23 mouse cellular contexts compared by ENCODE assay signal in the genomic region with DNA sequence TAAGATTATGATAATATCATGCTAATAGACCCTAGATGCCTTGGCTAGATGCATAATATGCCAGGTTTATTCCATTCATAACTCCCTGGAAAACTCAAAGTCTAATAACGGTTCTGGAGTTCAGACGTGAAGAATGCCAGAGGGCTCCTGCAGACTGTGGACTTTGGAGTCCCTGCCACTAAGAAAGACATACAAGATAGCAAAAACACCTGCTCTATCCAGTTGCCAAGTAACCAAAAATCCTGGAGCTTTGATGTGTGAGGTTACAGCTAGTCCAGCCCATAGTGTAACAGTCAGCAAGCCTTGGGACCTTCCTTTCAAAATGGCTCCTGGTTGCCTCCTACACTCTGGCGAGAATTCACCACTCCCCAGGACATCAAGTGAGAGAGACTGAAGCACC. TPM values are rescaled to one million over a fixed set of nuclear protein-coding genes. Genes with fewer than 3 reads are reported as not detected.
DNase-seq lines count a peak whose midpoint lies in the region; ATAC-seq and TF ChIP-seq lines count a peak whose summit lies in the region.
"Had no signal": no experiment of that assay in that cellular context is flagged by ENCODE, and none has a peak within 500 bp of the region (broad histone marks: within the 10 kb centered on the region; RNA-seq: fewer than 3 reads in every experiment).

No protein-coding gene starts in this region.

- no peak overlapping the region for H3K4me2 ChIP-seq in intestine, embryonic 15.5 days (replicated peaks)
- H3K4me2 ChIP-seq in intestine, postnatal 0 days (replicated peaks; ENCODE audit: low read depth) = no peak overlapping the region
- H3K4me2 ChIP-seq: embryonic facial prominence, embryonic 12.5 days; forebrain, embryonic 12.5 days had no signal

- peak; percentile 58 for ATAC-seq in intestine, embryonic 15.5 days
- peak; percentile 89 for ATAC-seq in intestine, postnatal 0 days
- ATAC-seq: activated CD4-positive, CD25-positive, alpha-beta regulatory T cell, adult 4 months; forebrain, embryonic 14.5 days; forebrain, embryonic 16.5 days had no signal

- TF ChIP-seq CTCF in embryonic fibroblast, embryonic 13.5 days (IDR thresholded peaks at IDR 0.05; ENCODE audit: borderline replicate concordance, insufficient read depth, low read length) = no peak
- no peak for TF ChIP-seq CTCF in intestine, postnatal 0 days (IDR thresholded peaks at IDR 0.05; ENCODE audit: low read depth)

- no peak for DNase-seq in thymus, postnatal 0 days (ENCODE audit: low spot score)
- no peak for DNase-seq in thymus, adult 18-20 months
- no peak for DNase-seq in urinary bladder, adult 2 months (ENCODE audit: low spot score)
- DNase-seq: adrenal gland, adult 8-10 months; adrenal gland, postnatal 14 days; adrenal gland, postnatal 36 days; cerebellum, adult 11-12 months; cerebellum, adult 2 months; cerebellum, adult 9-10 months; cerebellum, postnatal 10 days; cerebellum, postnatal 25 days had no signal

- H3K4me1 ChIP-seq in embryonic fibroblast, embryonic 13.5 days (ENCODE audit: control insufficient read depth, insufficient read depth, low read length) = peaks cover 11% of the 10 kb centered on the region
- no peaks in the 10 kb centered on the region for H3K4me1 ChIP-seq in intestine, embryonic 15.5 days (replicated peaks)
- H3K4me1 ChIP-seq in intestine, postnatal 0 days (replicated peaks; ENCODE audit: control insufficient read depth, insufficient read depth, low read length) = no peaks in the 10 kb centered on the region
- H3K4me1 ChIP-seq: embryonic facial prominence, embryonic 12.5 days; forebrain, embryonic 10.5 days; forebrain, embryonic 12.5 days had no signal

- H3K36me3 ChIP-seq in intestine, embryonic 15.5 days = no peaks in the 10 kb centered on the region
- no peaks in the 10 kb centered on the region for H3K36me3 ChIP-seq in intestine, postnatal 0 days (ENCODE audit: control insufficient read depth, insufficient read depth)
- H3K36me3 ChIP-seq: embryonic facial prominence, embryonic 10.5 days; embryonic facial prominence, embryonic 12.5 days; forebrain, embryonic 10.5 days; forebrain, embryonic 12.5 days had no signal

- TF ChIP-seq POLR2A in embryonic fibroblast, embryonic 13.5 days (IDR thresholded peaks at IDR 0.05; ENCODE audit: low read depth, low read length) = no peak

- H3K9me3 ChIP-seq in intestine, embryonic 15.5 days = no peaks in the 10 kb centered on the region
- no peaks in the 10 kb centered on the region for H3K9me3 ChIP-seq in intestine, postnatal 0 days (ENCODE audit: control insufficient read depth)
- H3K9me3 ChIP-seq: embryonic facial prominence, embryonic 10.5 days; embryonic facial prominence, embryonic 12.5 days; forebrain, embryonic 10.5 days; forebrain, embryonic 12.5 days had no signal

- H3K27ac ChIP-seq in embryonic fibroblast, embryonic 13.5 days (ENCODE audit: insufficient read depth, low read length) = 0 out of 2 replicates have a peak overlapping the region, but pooled peaks have one; percentile 56
- H3K27ac ChIP-seq in intestine, embryonic 15.5 days = no peak overlapping the region
- peak overlapping the region; percentile 2; the same call in 1 of the 2 replicates for H3K27ac ChIP-seq in intestine, postnatal 0 days (ENCODE audit: low read depth, low read length)
- H3K27ac ChIP-seq: embryonic facial prominence, embryonic 10.5 days; embryonic facial prominence, embryonic 12.5 days; forebrain, embryonic 10.5 days; forebrain, embryonic 12.5 days had no signal

- WGBS in intestine, embryonic 15.5 days = 64% methylated on average over 3 of the region's 3 CpGs
- WGBS in intestine, postnatal 0 days = 33% methylated on average over 3 of the region's 3 CpGs

- H3K4me3 ChIP-seq in embryonic fibroblast, embryonic 13.5 days (ENCODE audit: insufficient read depth, low read length) = no peak overlapping the region
- no peak overlapping the region for H3K4me3 ChIP-seq in intestine, embryonic 15.5 days (replicated peaks)
- H3K4me3 ChIP-seq in intestine, postnatal 0 days (ENCODE audit: low read depth, low read length) = no peak overlapping the region
- H3K4me3 ChIP-seq: embryonic facial prominence, embryonic 10.5 days; embryonic facial prominence, embryonic 12.5 days; erythroblast, embryonic 14.5 days; forebrain, embryonic 10.5 days; forebrain, embryonic 12.5 days had no signal

- no peaks in the 10 kb centered on the region for H3K27me3 ChIP-seq in intestine, embryonic 15.5 days (replicated peaks)
- H3K27me3 ChIP-seq in intestine, postnatal 0 days (replicated peaks; ENCODE audit: control insufficient read depth, insufficient read depth, low read length) = no peaks in the 10 kb centered on the region
- H3K27me3 ChIP-seq: embryonic facial prominence, embryonic 12.5 days; Patski had no signal

- H3K9ac ChIP-seq in intestine, embryonic 15.5 days = no peak overlapping the region
- no peak overlapping the region for H3K9ac ChIP-seq in intestine, postnatal 0 days (ENCODE audit: low read depth, low read length)
- H3K9ac ChIP-seq: embryonic facial prominence, embryonic 12.5 days; forebrain, embryonic 12.5 days had no signal

RNA-seq across cellular contexts. Expression of a gene that starts 16.8 kb away (rescaled TPM):
- polyA plus RNA-seq in embryonic fibroblast, embryonic 13.5 days (2011; ENCODE audit: insufficient read length, low read depth, missing spikeins) = 1.6 and 8.2 TPM in 2 replicates
- polyA plus RNA-seq in intestine, embryonic 15.5 days (2015; fragmentation: Nextera tagmentation; extraction: Ambion mirVana) = 263 and 305 TPM in 2 replicates
- 364 and 368 TPM in 2 replicates for polyA plus RNA-seq in intestine, postnatal 0 days (2015; fragmentation: Nextera tagmentation; extraction: Ambion mirVana)
- 1,281 and 1,324 TPM in 2 replicates for polyA plus RNA-seq in thymus, postnatal 0 days (2015; fragmentation: Nextera tagmentation; extraction: Ambion mirVana)
- 642 and 655 TPM in 2 replicates for polyA plus RNA-seq in urinary bladder, adult 2 months (2012; rRNA removed)
- polyA plus RNA-seq: activated CD4-positive, CD25-positive, alpha-beta regulatory T cell, adult 4 months had no signal

RNA-seq across cellular contexts. Expression of a gene that starts 28.8 kb away (rescaled TPM):
- 309 and 317 TPM in 2 replicates for polyA plus RNA-seq in embryonic fibroblast, embryonic 13.5 days (2011; ENCODE audit: insufficient read length, low read depth, missing spikeins)
- 122 and 124 TPM in 2 replicates for polyA plus RNA-seq in intestine, embryonic 15.5 days (2015; fragmentation: Nextera tagmentation; extraction: Ambion mirVana)
- polyA plus RNA-seq in intestine, postnatal 0 days (2015; fragmentation: Nextera tagmentation; extraction: Ambion mirVana) = 47.8 and 53.0 TPM in 2 replicates
- 93.3 and 103 TPM in 2 replicates for polyA plus RNA-seq in thymus, postnatal 0 days (2015; fragmentation: Nextera tagmentation; extraction: Ambion mirVana)
- 121 and 170 TPM in 2 replicates for polyA plus RNA-seq in urinary bladder, adult 2 months (2012; rRNA removed)

RNA-seq across cellular contexts. Expression of a gene that starts 40.5 kb away (rescaled TPM):
- 0.25 TPM in 1 of 2 replicates, not detected in the other for polyA plus RNA-seq in embryonic fibroblast, embryonic 13.5 days (2011; ENCODE audit: insufficient read length, low read depth, missing spikeins)
- 775 and 835 TPM in 2 replicates for polyA plus RNA-seq in intestine, embryonic 15.5 days (2015; fragmentation: Nextera tagmentation; extraction: Ambion mirVana)
- 940 and 1,037 TPM in 2 replicates for polyA plus RNA-seq in intestine, postnatal 0 days (2015; fragmentation: Nextera tagmentation; extraction: Ambion mirVana)
- polyA plus RNA-seq in thymus, postnatal 0 days (2015; fragmentation: Nextera tagmentation; extraction: Ambion mirVana) = 1,106 and 1,123 TPM in 2 replicates
- polyA plus RNA-seq in urinary bladder, adult 2 months (2012; rRNA removed) = 382 and 417 TPM in 2 replicates
- polyA plus RNA-seq: activated CD4-positive, CD25-positive, alpha-beta regulatory T cell, adult 4 months had no signal

RNA-seq across cellular contexts. Expression of a gene that starts 55.5 kb away (rescaled TPM):
- polyA plus RNA-seq in embryonic fibroblast, embryonic 13.5 days (2011; ENCODE audit: insufficient read length, low read depth, missing spikeins) = 61.8 and 71.1 TPM in 2 replicates
- 28.2 and 31.8 TPM in 2 replicates for polyA plus RNA-seq in intestine, embryonic 15.5 days (2015; fragmentation: Nextera tagmentation; extraction: Ambion mirVana)
- polyA plus RNA-seq in intestine, postnatal 0 days (2015; fragmentation: Nextera tagmentation; extraction: Ambion mirVana) = 11.7 and 15.0 TPM in 2 replicates
- 4.4 and 5.2 TPM in 2 replicates for polyA plus RNA-seq in thymus, postnatal 0 days (2015; fragmentation: Nextera tagmentation; extraction: Ambion mirVana)
- 69.2 and 107 TPM in 2 replicates for polyA plus RNA-seq in urinary bladder, adult 2 months (2012; rRNA removed)

Comparison
In these comparisons a context has a peak if more than half of its experiments do, and no peak if none do; other contexts are left out.
1. RNA of a gene that starts 16.8 kb away (polyA plus RNA-seq): 1,281 to 1,324 TPM in thymus, postnatal 0 days, 642 to 655 TPM in urinary bladder, adult 2 months, 364 to 368 TPM in intestine, postnatal 0 days and 263 to 305 TPM in intestine, embryonic 15.5 days; 1.6 to 8.2 TPM in embryonic fibroblast, embryonic 13.5 days; every median in the first group is over 10 times any median in the second.
2. RNA of a gene that starts 40.5 kb away (polyA plus RNA-seq): 1,106 to 1,123 TPM in thymus, postnatal 0 days, 940 to 1,037 TPM in intestine, postnatal 0 days, 775 to 835 TPM in intestine, embryonic 15.5 days and 382 to 417 TPM in urinary bladder, adult 2 months; 0.25 TPM in embryonic fibroblast, embryonic 13.5 days; every median in the first group is over 100 times any median in the second.